Mouse (Mus musculus): ENCODE results near the gene Tcf15. TPM values are rescaled to one million over a fixed set of nuclear protein-coding genes. Genes with fewer than 3 reads are reported as not detected.

Tcf15 gene
- polyA plus RNA-seq (2012; rRNA removed) (0.11 and 0.17 TPM in 2 replicates), polyA plus RNA-seq (2014; fragmentation: Nextera tagmentation; extraction: Ambion mirVana) (not detected in 2 replicates)

DNA sequence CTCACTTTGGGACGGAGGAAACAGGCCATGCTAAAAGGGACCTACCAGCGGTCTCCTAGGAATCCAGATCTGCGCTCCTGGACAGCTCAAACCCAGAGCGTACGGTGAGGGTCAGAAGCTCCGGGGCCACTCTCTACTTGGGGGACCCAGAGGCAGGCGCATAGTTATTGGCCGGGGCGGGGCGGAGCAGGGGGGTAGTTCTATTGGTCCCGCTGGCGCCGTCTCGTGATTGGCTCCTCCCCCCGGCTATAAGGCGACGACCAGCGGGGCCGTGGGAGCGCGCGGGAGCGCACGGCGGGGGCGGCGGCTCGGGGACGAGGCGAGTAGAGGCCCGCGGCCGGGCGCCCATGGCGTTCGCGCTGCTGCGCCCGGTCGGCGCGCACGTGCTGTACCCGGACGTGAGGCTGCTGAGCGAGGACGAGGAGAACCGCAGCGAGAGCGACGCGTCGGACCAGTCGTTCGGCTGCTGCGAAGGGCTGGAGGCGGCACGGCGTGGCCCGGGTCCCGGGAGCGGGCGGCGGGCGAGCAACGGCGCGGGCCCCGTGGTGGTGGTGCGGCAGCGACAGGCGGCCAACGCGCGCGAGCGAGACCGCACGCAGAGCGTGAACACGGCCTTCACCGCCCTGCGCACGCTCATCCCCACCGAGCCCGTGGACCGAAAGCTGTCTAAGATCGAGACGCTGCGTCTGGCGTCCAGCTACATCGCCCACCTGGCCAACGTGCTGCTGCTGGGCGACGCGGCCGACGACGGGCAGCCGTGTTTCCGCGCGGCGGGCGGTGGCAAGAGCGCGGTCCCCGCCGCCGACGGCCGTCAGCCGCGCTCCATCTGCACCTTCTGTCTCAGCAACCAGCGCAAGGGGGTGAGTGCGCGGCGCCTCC lies at the start of gene Tcf15:
Gene Tcf15, plus strand, starts transcription at position 283 of the 879 bp plus-strand sequence.
- Histone ChIP-seq H3K27ac (no peak within 1 kb of the TSS), H3K36me3 (replicated peaks; ENCODE audit: control insufficient read depth, insufficient read depth, low read depth) (no peaks in the 10 kb centered on the region), H3K9ac (replicated peaks) (no peak within 1 kb of the TSS), H3K4me3 (ENCODE audit: insufficient read depth in 1 of 2, low read depth in 2 of 2, low read length in 2 of 2) (peak within 1 kb of the TSS in 1 of 2 experiments; percentile 43; a peak in 2 of 4 replicates), H3K4me1 (replicated peaks; ENCODE audit: control insufficient read depth in 2 of 2, insufficient read depth in 2 of 2, low read length in 1 of 2) (no peaks in the 10 kb centered on the region), H3K4me2 (ENCODE audit: low read depth) (peak within 1 kb of the TSS; percentile 49), H3K9me3 (ENCODE audit: control insufficient read depth, low read length) (no peaks in the 10 kb centered on the region), H3K27me3 (ENCODE audit: control insufficient read depth, insufficient read depth, low read length) (peaks cover 45% of the 10 kb centered on the region)
- under 1% methylated on average over 113 of the region's 118 CpGs for WGBS (ENCODE audit: insufficient replicate concordance)
- DNase-seq (ENCODE audit: low read depth in 3 of 3, low spot score in 3 of 3) (peak in 2 of 3 experiments; percentile 13 to 17), ATAC-seq (ENCODE audit: insufficient read depth) (peak; percentile 71)
- no peak for TF ChIP-seq EP300 (IDR thresholded peaks at IDR 0.05; ENCODE audit: low read depth)
- TF ChIP-seq CTCF (IDR thresholded peaks at IDR 0.05; ENCODE audit: low read depth), result no peak

DNA sequence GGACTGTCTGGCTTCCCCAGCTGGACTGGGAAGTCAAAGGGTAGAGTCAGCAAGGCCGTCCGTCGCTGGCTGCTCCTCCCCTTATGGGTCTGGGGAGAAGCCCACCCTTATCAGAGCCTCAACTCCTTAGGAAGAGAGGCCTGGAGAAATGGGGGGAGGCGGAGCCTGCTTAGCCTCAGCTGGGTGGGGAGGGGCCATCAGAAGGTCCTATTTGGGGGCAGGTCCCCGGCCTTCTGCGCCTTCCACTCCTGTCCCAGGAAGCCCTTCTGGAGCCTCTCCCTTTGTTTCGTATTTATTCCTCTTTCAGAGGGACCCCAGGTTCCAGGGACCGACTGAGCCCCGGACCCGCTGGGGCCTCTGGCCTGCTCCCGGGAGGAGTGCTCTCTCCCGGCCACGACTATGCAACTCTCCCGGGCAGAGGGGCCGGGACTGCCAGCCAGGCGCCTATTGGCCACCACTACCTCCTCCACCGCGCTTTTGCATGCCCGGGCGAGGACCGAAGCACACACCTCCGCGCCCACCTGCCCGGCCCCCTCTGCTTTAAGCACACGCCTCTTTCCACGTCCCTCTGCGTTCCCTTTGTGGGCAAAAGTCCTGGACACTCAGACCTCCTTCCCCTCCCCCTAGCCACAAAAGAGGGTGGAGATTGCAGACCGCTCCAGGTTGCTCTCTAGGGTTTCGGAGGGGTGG lies 48.4 kb upstream of the Tcf15 start:
- WGBS (ENCODE audit: insufficient replicate concordance), result 7% methylated on average over 29 of the region's 29 CpGs

DNA sequence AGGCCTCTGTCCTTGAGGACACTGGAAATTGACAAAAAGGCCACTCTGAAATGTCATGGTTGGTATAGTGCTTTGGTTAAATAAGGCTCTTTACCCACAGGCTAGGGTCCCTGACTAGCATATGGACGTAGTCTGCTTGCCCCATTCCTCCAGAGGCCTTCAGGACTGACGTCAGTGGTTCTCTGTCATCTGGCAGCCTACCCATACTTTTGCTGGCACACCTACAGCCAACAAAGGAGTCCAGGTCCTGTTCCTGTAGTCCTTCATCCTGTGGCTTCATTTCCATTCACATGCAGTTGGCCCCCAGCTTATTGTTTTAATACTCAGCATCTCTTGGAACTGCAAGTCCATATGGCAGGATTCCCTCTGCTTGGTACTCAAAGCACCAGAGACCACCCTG lies 46.4 kb upstream of the Tcf15 start:
- no peak overlapping the region for H3K4me2 ChIP-seq (ENCODE audit: low read depth)
- H3K36me3 ChIP-seq (replicated peaks; ENCODE audit: control insufficient read depth, insufficient read depth, low read depth), result no peaks in the 10 kb centered on the region
- H3K4me1 ChIP-seq (replicated peaks; ENCODE audit: control insufficient read depth in 2 of 2, insufficient read depth in 2 of 2, low read length in 1 of 2), result no peaks in the 10 kb centered on the region
- DNase-seq (ENCODE audit: low read depth in 3 of 3, low spot score in 3 of 3) (no peak), ATAC-seq (ENCODE audit: insufficient read depth) (no peak)
- no peak overlapping the region for H3K9ac ChIP-seq (replicated peaks)
- peaks cover 44% of the 10 kb centered on the region for H3K27me3 ChIP-seq (ENCODE audit: control insufficient read depth, insufficient read depth, low read length)
- WGBS (ENCODE audit: insufficient replicate concordance), result 42% methylated on average over 2 of the region's 2 CpGs
- TF ChIP-seq EP300 (IDR thresholded peaks at IDR 0.05; ENCODE audit: low read depth) (no peak), CTCF (IDR thresholded peaks at IDR 0.05; ENCODE audit: low read depth) (no peak)
- H3K9me3 ChIP-seq (ENCODE audit: control insufficient read depth, low read length), result no peaks in the 10 kb centered on the region
- H3K27ac ChIP-seq, result no peak overlapping the region
- H3K4me3 ChIP-seq (ENCODE audit: insufficient read depth in 1 of 2, low read depth in 2 of 2, low read length in 2 of 2), result no peak overlapping the region

More for the DNA sequence above, 48.4 kb upstream of the Tcf15 start:
- H3K4me3 ChIP-seq (ENCODE audit: insufficient read depth in 1 of 2, low read depth in 2 of 2, low read length in 2 of 2), result no peak overlapping the region
- H3K27ac ChIP-seq, result no peak overlapping the region
- no peak overlapping the region for H3K9ac ChIP-seq (replicated peaks)
- no peaks in the 10 kb centered on the region for H3K4me1 ChIP-seq (replicated peaks; ENCODE audit: control insufficient read depth in 2 of 2, insufficient read depth in 2 of 2, low read length in 1 of 2)
- DNase-seq (ENCODE audit: low read depth in 3 of 3, low spot score in 3 of 3), result no peak
- no peaks in the 10 kb centered on the region for H3K36me3 ChIP-seq (replicated peaks; ENCODE audit: control insufficient read depth, insufficient read depth, low read depth)
- H3K9me3 ChIP-seq (ENCODE audit: control insufficient read depth, low read length), result no peaks in the 10 kb centered on the region
- peaks cover 53% of the 10 kb centered on the region for H3K27me3 ChIP-seq (ENCODE audit: control insufficient read depth, insufficient read depth, low read length)
- no peak for ATAC-seq (ENCODE audit: insufficient read depth)
- H3K4me2 ChIP-seq (ENCODE audit: low read depth), result peak overlapping the region; percentile 13; the same call in 1 of the 2 replicates
- TF ChIP-seq EP300 (IDR thresholded peaks at IDR 0.05; ENCODE audit: low read depth) (no peak), CTCF (IDR thresholded peaks at IDR 0.05; ENCODE audit: low read depth) (no peak)

DNA sequence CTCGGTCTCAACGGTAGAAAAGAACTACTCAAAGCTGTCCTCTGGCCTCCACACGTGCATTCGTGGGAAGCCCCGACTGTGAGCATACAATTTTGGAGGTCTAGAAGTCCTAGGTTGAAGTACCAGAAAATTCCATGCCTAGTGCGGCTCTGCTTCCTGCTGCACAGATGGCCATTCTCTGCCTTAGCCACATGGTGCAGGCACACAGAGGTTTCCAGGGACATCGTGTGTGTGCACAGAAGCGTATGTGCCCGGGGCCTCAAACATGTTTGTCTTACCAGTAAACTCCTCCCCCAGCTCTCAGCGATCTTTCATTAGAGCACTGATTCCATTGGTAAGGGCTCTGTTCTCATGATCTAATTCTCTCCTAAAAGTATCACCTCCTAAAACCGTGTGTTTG lies 45.4 kb upstream of the Tcf15 start:
- DNase-seq (ENCODE audit: low read depth in 3 of 3, low spot score in 3 of 3) (no peak), ATAC-seq (ENCODE audit: insufficient read depth) (no peak)
- Histone ChIP-seq H3K4me1 (replicated peaks; ENCODE audit: control insufficient read depth in 2 of 2, insufficient read depth in 2 of 2, low read length in 1 of 2) (no peaks in the 10 kb centered on the region), H3K9ac (replicated peaks) (no peak overlapping the region), H3K27ac (no peak overlapping the region), H3K36me3 (replicated peaks; ENCODE audit: control insufficient read depth, insufficient read depth, low read depth) (no peaks in the 10 kb centered on the region), H3K9me3 (ENCODE audit: control insufficient read depth, low read length) (no peaks in the 10 kb centered on the region), H3K4me3 (ENCODE audit: insufficient read depth in 1 of 2, low read depth in 2 of 2, low read length in 2 of 2) (no peak overlapping the region), H3K27me3 (ENCODE audit: control insufficient read depth, insufficient read depth, low read length) (peaks cover 34% of the 10 kb centered on the region), H3K4me2 (ENCODE audit: low read depth) (no peak overlapping the region)
- WGBS (ENCODE audit: insufficient replicate concordance), result 60% methylated on average over 11 of the region's 11 CpGs
- TF ChIP-seq EP300 (IDR thresholded peaks at IDR 0.05; ENCODE audit: low read depth), result no peak
- no peak for TF ChIP-seq CTCF (IDR thresholded peaks at IDR 0.05; ENCODE audit: low read depth)

DNA sequence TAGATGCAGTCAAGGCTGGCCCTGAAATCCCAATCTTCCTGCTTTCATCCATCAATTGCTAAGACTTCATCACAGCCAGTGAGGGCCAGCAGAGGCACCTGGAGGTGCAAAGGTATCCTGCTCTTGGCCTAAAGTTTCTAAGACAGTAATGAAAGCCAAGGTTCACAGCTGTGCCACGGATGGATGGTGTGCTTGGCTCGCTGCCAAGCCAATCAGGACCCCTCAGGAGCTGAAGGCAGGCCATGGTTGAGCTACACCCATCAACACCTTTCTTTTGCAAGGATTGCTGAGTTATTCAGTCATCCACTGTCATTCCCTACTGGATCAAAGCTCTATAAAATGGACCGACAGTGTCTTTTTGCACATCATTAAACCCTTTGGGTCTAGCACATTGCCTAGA lies 43.8 kb upstream of the Tcf15 start:
- peaks cover under 1% of the 10 kb centered on the region in 2 experiments; a peak in 2 of 4 replicates for H3K4me1 ChIP-seq (replicated peaks; ENCODE audit: control insufficient read depth in 2 of 2, insufficient read depth in 2 of 2, low read length in 1 of 2)
- H3K27me3 ChIP-seq (ENCODE audit: control insufficient read depth, insufficient read depth, low read length), result peaks cover 18% of the 10 kb centered on the region
- ATAC-seq (ENCODE audit: insufficient read depth), result no peak
- H3K4me3 ChIP-seq (ENCODE audit: insufficient read depth in 1 of 2, low read depth in 2 of 2, low read length in 2 of 2), result no peak overlapping the region
- no peak overlapping the region for H3K4me2 ChIP-seq (ENCODE audit: low read depth)
- H3K9me3 ChIP-seq (ENCODE audit: control insufficient read depth, low read length), result no peaks in the 10 kb centered on the region
- WGBS (ENCODE audit: insufficient replicate concordance), result 37% methylated on average over 3 of the region's 3 CpGs
- no peaks in the 10 kb centered on the region for H3K36me3 ChIP-seq (replicated peaks; ENCODE audit: control insufficient read depth, insufficient read depth, low read depth)
- no peak overlapping the region for H3K27ac ChIP-seq
- TF ChIP-seq EP300 (IDR thresholded peaks at IDR 0.05; ENCODE audit: low read depth) (no peak), CTCF (IDR thresholded peaks at IDR 0.05; ENCODE audit: low read depth) (no peak)
- H3K9ac ChIP-seq (replicated peaks), result no peak overlapping the region
- DNase-seq (ENCODE audit: low read depth in 3 of 3, low spot score in 3 of 3), result no peak
